Mouse (Mus musculus) c-Kit-positive CD71-negative TER-119-negative erythroid progenitor cells, embryonic 14.5 days (primary cell): ENCODE data around the gene Supt3.

Experiments
- DNase-seq: peaks from one replicate; pipeline ENCODE4 v3.0.0-alpha.2; 2013; ENCODE audit warnings: low read depth

Supt3 gene

DNA sequence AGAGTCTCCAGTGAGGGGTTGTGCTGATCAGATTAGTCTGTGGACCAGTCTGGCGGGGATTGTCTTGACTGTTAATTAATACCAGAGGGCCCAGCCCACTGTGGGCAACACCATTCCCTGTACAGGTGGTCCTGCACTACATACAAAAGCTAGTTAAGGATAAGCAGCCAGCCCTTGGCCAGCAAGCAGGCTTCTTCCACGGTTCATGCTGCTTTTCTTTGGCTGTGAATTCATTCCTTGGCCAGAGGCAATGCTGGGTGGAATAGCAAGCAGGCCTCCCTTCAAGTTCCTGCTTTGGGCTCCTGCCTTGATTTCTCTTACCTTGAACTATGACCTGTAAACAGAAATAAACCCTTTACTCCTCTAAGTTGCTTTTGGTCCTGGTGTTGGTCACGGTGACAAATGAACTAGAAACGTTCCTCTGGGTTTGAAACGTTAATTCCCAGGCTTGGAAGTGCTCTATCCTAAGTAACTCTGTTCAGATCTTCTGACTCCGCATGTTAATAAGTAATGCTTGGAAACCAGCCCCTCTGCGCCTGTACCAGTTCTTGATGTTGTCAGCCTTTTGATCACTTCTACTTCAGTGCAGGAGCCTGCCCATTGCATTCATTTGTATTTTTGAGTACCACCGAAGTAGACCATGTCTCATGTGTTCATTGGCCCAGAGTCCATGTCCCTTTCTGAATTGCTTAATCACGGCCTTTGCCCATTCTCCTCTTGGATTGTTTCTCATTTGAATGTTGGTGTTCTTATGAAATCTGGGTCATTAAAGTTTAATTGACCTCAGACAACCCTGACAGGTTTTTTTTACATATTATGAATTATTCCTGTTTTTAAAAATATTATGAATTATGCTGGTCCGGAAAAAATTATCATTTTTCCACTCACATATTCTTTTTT, 356.8 kb downstream of the Supt3 start:
- no peak for DNase-seq

DNA sequence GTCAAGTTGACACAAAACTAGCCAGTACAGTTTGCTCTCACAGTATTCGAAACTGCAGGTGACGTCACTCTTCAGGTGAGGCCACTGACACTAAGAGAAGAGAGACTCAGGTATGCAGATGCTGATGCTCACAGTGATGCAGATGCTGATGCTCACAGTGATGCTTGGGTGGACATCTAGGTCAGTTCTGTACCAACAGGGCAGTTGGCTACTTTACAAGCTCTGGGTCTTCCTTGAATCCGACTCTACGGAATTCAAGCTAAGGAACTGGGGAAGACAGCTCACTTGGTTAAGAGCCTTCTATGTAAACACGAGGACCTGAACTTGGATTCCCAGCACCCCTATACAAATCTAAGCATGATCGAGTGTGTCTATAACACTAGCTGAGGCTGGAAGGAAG, 359.5 kb downstream of the Supt3 start:
- DNase-seq = no peak

DNA sequence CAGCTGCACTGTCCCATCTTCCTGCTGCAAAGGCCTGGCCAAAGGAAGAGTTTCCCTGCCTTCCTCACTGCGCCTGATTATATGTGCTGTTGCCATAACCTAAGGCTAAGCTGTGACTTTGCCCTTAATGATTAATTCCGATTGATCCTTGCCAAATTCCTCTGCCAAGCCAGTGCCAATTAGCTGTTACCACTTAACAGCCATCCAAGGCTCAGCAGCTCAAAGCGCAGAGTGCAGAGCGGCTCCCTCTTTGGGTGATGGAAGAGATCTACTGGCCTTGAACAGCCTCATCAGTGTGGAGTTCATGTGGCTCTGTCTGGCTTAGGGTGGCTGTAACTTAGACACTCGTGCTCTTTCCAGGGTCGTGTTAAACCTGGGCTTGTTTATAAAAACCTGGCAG, 366.1 kb downstream of the Supt3 start:
- DNase-seq = no peak

DNA sequence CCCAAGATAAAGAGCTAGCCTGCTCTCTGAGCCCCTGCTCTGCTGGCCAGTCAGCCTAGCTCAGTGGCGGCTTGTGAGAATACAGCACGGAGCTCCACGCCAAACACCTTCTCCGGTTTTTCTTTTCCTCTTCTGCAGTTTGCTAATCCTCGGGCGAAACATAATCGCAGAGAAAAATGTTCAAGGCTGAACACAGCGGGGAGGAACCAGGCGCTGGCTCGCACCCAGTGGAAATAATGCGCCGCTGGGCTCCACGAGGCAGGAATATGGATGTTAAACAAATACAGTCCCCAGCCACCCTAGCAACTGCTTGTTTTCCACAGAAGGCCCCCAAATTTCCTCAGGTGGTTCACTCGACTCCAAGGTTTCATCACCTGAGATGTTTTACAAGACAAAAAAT, 367.7 kb downstream of the Supt3 start:
- no peak for DNase-seq

DNA sequence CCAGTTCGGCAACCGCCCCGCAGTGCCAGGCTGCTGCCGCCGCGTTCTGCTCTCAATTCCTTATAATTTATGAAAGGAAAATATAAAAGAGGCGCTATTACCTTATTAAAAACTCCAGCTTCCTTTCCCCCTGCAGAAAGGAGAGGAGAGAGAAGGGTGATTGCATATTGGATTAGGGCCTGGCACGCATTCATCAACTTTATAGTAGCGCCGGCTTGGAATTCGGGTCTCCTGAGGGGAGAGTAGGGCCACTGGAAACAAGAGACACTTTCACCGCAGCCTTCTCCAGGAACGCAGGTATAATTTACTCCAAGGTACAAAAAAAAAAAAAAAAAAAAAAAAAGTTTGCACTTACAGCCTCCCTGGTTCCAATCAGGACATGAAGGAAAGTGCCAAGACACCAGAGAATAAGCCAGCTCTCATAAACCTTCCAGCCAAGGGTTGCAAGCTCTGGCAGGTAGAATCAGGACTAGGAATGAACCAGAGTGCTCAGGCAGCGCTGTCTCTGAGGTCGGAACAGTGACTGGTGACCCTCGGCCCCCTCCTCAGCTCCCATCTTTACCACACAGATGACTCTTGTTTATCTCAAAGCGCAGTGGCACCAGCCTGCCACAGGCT, 374.5 kb downstream of the Supt3 start:
- DNase-seq = no peak

DNA sequence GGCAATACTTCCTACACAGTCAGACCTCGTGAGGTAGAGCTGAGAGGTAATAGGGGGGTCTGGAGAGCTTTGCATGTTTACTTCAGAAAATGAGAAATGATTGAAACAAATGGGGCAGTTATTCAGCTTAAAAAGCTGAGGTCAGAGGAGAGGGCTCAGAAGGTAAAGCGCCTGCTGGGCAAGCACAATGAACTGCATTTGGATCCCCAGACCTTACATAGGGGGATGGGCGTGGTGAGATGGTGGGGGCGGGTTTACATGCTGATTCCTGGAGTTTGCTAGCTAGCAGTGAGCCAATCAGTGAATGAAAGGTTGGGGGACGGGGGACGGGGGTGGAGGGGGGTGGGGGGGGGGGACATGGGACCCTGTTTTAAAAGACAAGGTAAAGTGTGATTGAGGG, 376.8 kb downstream of the Supt3 start:
- DNase-seq = no peak

DNA sequence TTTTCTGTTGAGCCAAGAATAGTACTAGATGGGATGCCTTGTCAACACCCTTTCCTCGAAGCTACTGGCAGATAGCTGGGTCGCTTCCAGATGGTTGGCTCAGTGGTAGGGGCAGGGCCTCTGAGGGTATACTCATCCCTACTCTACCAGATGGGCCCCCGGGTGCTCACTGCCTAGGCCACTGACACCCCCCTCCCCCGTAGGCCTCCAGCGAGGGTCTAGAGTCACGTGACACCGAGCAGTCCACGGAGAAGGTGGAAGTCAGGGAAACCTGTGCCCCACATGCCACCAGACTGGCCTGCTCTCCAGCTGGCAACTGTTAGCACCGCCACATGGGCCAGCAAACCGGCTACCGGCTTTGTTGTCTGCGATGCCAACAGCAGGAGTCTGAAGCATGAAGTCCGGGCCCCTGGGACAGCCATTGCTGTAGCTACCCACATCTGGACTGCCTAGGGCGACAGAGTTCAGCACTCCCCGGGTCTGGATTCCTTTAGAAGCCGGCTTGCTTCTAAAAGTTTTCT, 381.3 kb downstream of the Supt3 start:
- DNase-seq = no peak

DNA sequence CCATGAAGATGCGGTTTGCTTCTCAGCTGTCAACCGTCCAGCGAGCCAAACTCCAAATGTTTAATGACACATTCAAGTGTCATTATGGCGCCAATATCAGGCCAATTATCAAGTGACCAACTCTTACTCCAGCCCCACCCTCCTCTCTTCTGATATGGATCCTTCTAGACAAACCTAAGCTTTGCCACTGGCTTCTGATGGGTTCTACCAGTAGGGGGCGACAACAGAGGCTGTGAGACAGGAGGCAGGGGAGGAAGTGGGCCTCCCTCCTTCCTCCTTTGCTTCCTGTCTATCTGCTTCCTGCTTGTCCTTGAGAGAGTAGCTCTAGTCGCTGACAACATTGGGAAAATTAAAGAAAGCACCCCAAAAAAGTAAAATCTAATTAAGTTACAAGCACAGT, 383.7 kb downstream of the Supt3 start:
- no peak for DNase-seq

DNA sequence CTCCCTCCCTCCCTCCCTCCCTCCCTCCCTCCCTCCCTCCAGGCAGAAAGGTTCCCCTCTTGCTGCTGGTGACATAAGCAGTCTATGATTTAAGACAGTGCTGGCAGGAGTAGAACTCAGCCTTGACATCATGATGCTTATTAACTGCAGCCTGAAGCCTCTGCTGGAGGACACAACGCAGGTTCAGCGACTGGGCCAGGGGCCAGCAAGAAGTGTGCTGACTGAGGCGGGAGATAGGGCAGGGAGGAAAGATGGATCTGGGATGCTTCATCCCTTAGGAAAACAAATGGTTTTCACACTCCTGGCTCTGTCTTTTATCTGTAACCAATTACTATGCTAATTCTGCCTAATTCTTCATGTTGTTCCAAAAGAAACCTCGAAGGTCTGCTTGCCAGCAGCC, 388.8 kb downstream of the Supt3 start:
- DNase-seq = no peak
